Mouse (Mus musculus) CH12.LX (cell line): Measurements from ENCODE around the gene Zfp746. TPM values are rescaled to one million over a fixed set of nuclear protein-coding genes. Genes with fewer than 3 reads are reported as not detected.

Experiments
- DNase-seq: peaks from one replicate; pipeline ENCODE4 v3.0.0-alpha.2; 2013; ENCODE audit errors: extremely low read depth
- H3K27ac ChIP-seq: 2 replicates; pipeline ENCODE4 v1.5.1; 2012; ENCODE audit warnings: low read depth, mild to moderate bottlenecking, control low read depth, moderate library complexity; ENCODE audit not compliant: insufficient read depth
- H3K27me3 ChIP-seq: replicated peaks from 2 replicates; pipeline ENCODE3; 2012; ENCODE audit warnings: inconsistent platforms
- H3K36me3 ChIP-seq, 2 experiments: replicated peaks in 1 of 2; 2 replicates each; pipeline versions ENCODE3 to v1.6.1; 2012; ENCODE audit warnings: inconsistent platforms in 1 of 2, low read length in 1 of 2, mild to moderate bottlenecking in 1 of 2, mixed read lengths in 1 of 2, moderate library complexity in 1 of 2; ENCODE audit not compliant: control insufficient read depth in 1 of 2, insufficient read depth in 1 of 2
- H3K4me1 ChIP-seq, 2 experiments: 2 replicates each; pipeline ENCODE4 v1.6.1; 2012; ENCODE audit warnings: inconsistent platforms in 1 of 2, moderate library complexity in 1 of 2; ENCODE audit not compliant: insufficient read depth in 2 of 2, control insufficient read depth in 1 of 2
- H3K4me2 ChIP-seq: 2 replicates; pipeline ENCODE4 v1.6.1; 2012; ENCODE audit warnings: low read depth, mild to moderate bottlenecking, control low read depth; ENCODE audit not compliant: poor library complexity, insufficient read depth, severe bottlenecking
- H3K4me3 ChIP-seq, 3 experiments: fragments of 150-350 bp in 1 of 3; sonication (generic) in 1 of 3; replicated peaks in 1 of 3; 2 replicates each; pipeline versions ENCODE3 to v1.5.1; 2011 to 2012; ENCODE audit warnings: low read depth in 2 of 3, low read length in 2 of 3, mild to moderate bottlenecking in 2 of 3, moderate library complexity in 2 of 3, control low read depth in 1 of 3, improper control_type of control experiment in 1 of 3, inconsistent platforms in 1 of 3, mixed read lengths in 1 of 3; ENCODE audit not compliant: poor library complexity in 1 of 3
- H3K79me2 ChIP-seq: replicated peaks from 2 replicates; pipeline ENCODE4 v1.6.1; 2012; ENCODE audit warnings: mild to moderate bottlenecking, moderate library complexity; ENCODE audit not compliant: control insufficient read depth, poor library complexity, insufficient read depth, severe bottlenecking; ENCODE audit errors: extremely low read depth
- H3K9ac ChIP-seq: 2 replicates; pipeline ENCODE4 v1.6.1; 2012; ENCODE audit warnings: low read depth, mild to moderate bottlenecking, control low read depth, moderate library complexity; ENCODE audit not compliant: insufficient read depth
- H3K9me3 ChIP-seq: replicated peaks from 2 replicates; pipeline ENCODE3; 2012; ENCODE audit warnings: low read length, inconsistent platforms, mixed read lengths
- BHLHE40 ChIP-seq: IDR thresholded peaks from 2 replicates; pipeline ENCODE4 v1.6.1; 2011; ENCODE audit warnings: mild to moderate bottlenecking, low read depth, low read length, improper control_type of control experiment
- CHD1 ChIP-seq: IDR thresholded peaks from 2 replicates; pipeline ENCODE4 v1.6.1; 2012; ENCODE audit warnings: low read depth, low read length, improper control_type of control experiment, inconsistent platforms
- CHD2 ChIP-seq: IDR thresholded peaks from 2 replicates; pipeline ENCODE4 v1.6.1; 2011; ENCODE audit warnings: low read length, improper control_type of control experiment
- CTCF ChIP-seq, 2 experiments: IDR thresholded peaks in 1 of 2; conservative IDR thresholded peaks in 1 of 2; 2 replicates each; pipeline ENCODE4 v1.5.1; 2011 to 2012; ENCODE audit warnings: low read depth in 2 of 2, low read length in 2 of 2, improper control_type of control experiment in 1 of 2, inconsistent platforms in 1 of 2, mild to moderate bottlenecking in 1 of 2, moderate library complexity in 1 of 2
- E2F4 ChIP-seq: IDR thresholded peaks from 2 replicates; pipeline ENCODE4 v1.6.1; 2011; ENCODE audit warnings: low read depth, low read length, improper control_type of control experiment; ENCODE audit not compliant: insufficient replicate concordance
- ELF1 ChIP-seq: IDR thresholded peaks from 2 replicates; pipeline ENCODE4 v1.6.1; 2014; ENCODE audit warnings: low read depth, mild to moderate bottlenecking, inconsistent platforms, low read length, improper control_type of control experiment
- EP300 ChIP-seq: IDR thresholded peaks from 2 replicates; pipeline ENCODE4 v1.6.1; 2011; ENCODE audit warnings: low read length, improper control_type of control experiment
- IRF4 ChIP-seq: IDR thresholded peaks from 2 replicates; pipeline ENCODE4 v1.6.1; 2014; ENCODE audit warnings: low read depth, mild to moderate bottlenecking, inconsistent platforms, low read length, improper control_type of control experiment
- JUN ChIP-seq: IDR thresholded peaks from 2 replicates; pipeline ENCODE4 v1.6.1; 2011; ENCODE audit warnings: low read depth, mild to moderate bottlenecking, low read length, improper control_type of control experiment, moderate library complexity; ENCODE audit not compliant: insufficient read depth
- MAFK ChIP-seq: IDR thresholded peaks from 2 replicates; pipeline ENCODE4 v1.6.1; 2011; ENCODE audit warnings: low read length, improper control_type of control experiment; ENCODE audit not compliant: insufficient replicate concordance
- MAZ ChIP-seq: IDR thresholded peaks from 2 replicates; pipeline ENCODE4 v1.6.1; 2012; ENCODE audit warnings: low read depth, mild to moderate bottlenecking, inconsistent platforms, low read length, improper control_type of control experiment, moderate library complexity
- MXI1 ChIP-seq: IDR thresholded peaks from 2 replicates; pipeline ENCODE4 v1.6.1; 2011; ENCODE audit warnings: mild to moderate bottlenecking, low read depth, low read length, improper control_type of control experiment
- NRF1 ChIP-seq: IDR thresholded peaks from 2 replicates; pipeline ENCODE4 v1.6.1; 2014; ENCODE audit warnings: low read depth, mild to moderate bottlenecking, inconsistent platforms, low read length, improper control_type of control experiment, moderate library complexity
- POLR2A ChIP-seq: IDR thresholded peaks from 2 replicates; pipeline ENCODE4 v1.6.1; 2011; ENCODE audit warnings: low read depth, mild to moderate bottlenecking, improper control_type of control experiment, low read length
- RAD21 ChIP-seq: IDR thresholded peaks from 2 replicates; pipeline ENCODE4 v1.6.1; 2011; ENCODE audit warnings: low read depth, mild to moderate bottlenecking, low read length, improper control_type of control experiment, moderate library complexity
- RCOR1 ChIP-seq: conservative IDR thresholded peaks from 2 replicates; pipeline ENCODE4 v1.6.1; 2012; ENCODE audit warnings: low read depth, mild to moderate bottlenecking, inconsistent platforms, low read length, improper control_type of control experiment
- SIN3A ChIP-seq: IDR thresholded peaks from 2 replicates; pipeline ENCODE4 v1.6.1; 2012; ENCODE audit warnings: low read length, improper control_type of control experiment, inconsistent platforms
- SMC3 ChIP-seq: IDR thresholded peaks from 2 replicates; pipeline ENCODE4 v1.6.1; 2011; ENCODE audit warnings: low read depth, low read length, improper control_type of control experiment
- UBTF ChIP-seq: IDR thresholded peaks from 2 replicates; pipeline ENCODE4 v1.6.1; 2012; ENCODE audit warnings: low read depth, mild to moderate bottlenecking, inconsistent platforms, low read length, improper control_type of control experiment, moderate library complexity
- ZC3H11A ChIP-seq: IDR thresholded peaks from 2 replicates; pipeline ENCODE4 v1.6.1; 2012; ENCODE audit warnings: low read depth, mild to moderate bottlenecking, inconsistent platforms, low read length, improper control_type of control experiment
- ZMIZ1 ChIP-seq: IDR thresholded peaks from 2 replicates; pipeline ENCODE4 v1.6.1; 2012; ENCODE audit warnings: low read depth, mild to moderate bottlenecking, inconsistent platforms, low read length, improper control_type of control experiment
- dilution Hi-C: fragments of 300-500 bp; cut with MboI; formaldehyde crosslinking; loops from 2 replicates; pipeline ENCODE4 v1.14.3; 2020; ENCODE audit warnings: low sequenced_read_pairs; ENCODE audit not compliant: extremely low pct_unique_long_range_greater_than_20kb, extremely low pct_ligation_motif_present
- in situ Hi-C: fragments of 300-500 bp; cut with MboI; formaldehyde crosslinking; loops from 3 replicates; pipeline ENCODE4 v1.14.3; 2019; ENCODE audit warnings: low sequenced_read_pairs, low pct_ligation_motif_present, low pct_unique_long_range_greater_than_20kb, mixed read lengths
- polyA plus RNA-seq: library from polyadenylated mRNA; unstranded; fragments of >175 nt; gene quantifications from 2 replicates; pipeline ENCODE4 v1.2.1, GENCODE M21; 2012; ENCODE audit warnings: low read depth; ENCODE audit not compliant: insufficient read length
- total RNA-seq, 2 experiments: library from RNA; depleted of rRNA; stranded (reverse); fragments of 300-350 nt in 1 of 2; fragments of >200 nt in 1 of 2; gene quantifications; 2 replicates each; pipeline ENCODE4 v1.2.3; 2012 to 2014

Gene Zfp746
- total and polyA plus RNA-seq, 3 experiments, result 17.9 to 18.8 (median 18.3) TPM

DNA sequence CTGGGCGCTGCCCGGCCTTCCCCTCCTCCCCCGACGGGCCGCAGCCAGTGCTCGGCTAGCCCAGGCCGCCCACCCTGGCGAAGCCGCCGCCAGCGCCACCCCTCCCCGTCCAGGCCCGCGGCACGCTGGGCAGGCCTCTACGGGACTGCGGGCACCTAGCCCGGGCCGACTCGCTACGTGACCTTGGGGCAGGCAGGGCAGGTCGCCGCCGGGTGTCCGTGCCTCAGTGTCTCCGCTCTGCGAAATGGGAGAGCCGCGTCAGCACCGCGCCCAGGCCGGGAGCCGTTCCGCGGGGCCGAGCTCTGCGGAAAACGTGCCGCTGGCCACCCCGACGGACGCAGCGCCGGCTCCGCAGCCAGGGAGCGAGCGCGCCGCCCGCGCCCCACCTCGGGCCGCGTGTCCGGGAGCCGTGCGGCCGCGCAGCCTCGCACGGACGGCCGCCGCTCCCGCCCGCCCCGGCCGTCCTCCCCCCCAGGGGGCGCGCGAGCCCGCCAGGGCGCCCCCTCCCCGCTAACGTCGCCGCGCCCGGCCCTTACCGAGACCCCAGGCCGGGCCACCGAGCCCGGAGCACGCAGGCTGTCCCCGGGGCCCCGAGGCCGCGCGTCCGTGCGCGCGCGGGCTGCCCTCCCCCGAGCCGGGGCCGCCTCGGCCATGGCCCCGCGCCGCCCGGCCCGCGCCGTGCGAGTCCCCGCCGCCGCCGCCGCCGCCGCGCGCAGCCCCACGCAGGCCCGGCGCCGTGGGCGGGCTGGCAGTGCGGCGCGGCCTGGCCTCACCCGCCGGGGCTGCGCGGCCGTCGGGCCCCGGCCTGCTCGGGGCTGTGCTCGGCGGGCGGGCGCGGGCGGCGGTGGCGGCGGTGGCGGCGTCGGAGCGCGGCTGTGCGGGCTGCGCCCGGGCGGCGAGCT lies 38.7 kb downstream of the Zfp746 start:
- no peak for DNase-seq
- peaks cover 6 to 43% of the 10 kb centered on the region in 2 experiments for H3K4me1 ChIP-seq
- dilution Hi-C loops, result no loop called here
- H3K9me3 ChIP-seq, result no peaks in the 10 kb centered on the region
- peak overlapping the region; percentile 76 for H3K4me2 ChIP-seq
- peaks cover 18 to 24% of the 10 kb centered on the region in 2 experiments for H3K36me3 ChIP-seq
- H3K4me3 ChIP-seq, result peak overlapping the region; percentile 55 to 90 (median 78)
- no peak for TF ChIP-seq ZMIZ1
- peak in 1 of 2 experiments; percentile 27; a peak in 1 of 4 replicates for TF ChIP-seq CTCF (conservative IDR thresholded peaks at IDR 0.05 in 1 of 2, IDR thresholded peaks at IDR 0.05 in 1 of 2; ENCODE audit: low read depth in 2 of 2, low read length in 2 of 2)
- TF ChIP-seq UBTF, result peak; percentile 65; the same call in 1 of the 2 replicates
- 0 out of 2 replicates have a peak, but pooled peaks have one; percentile 13 for TF ChIP-seq BHLHE40
- TF ChIP-seq NRF1, result peak; percentile 26; the same call in 1 of the 2 replicates
- no peak; the same call in 1 of the 2 replicates for TF ChIP-seq POLR2A
- TF ChIP-seq, all 38 proteins: peak for 4
- peaks cover 2% of the 10 kb centered on the region for H3K27me3 ChIP-seq
- H3K9ac ChIP-seq, result peak overlapping the region; percentile 82
- in situ Hi-C loops, result no loop called here
- H3K27ac ChIP-seq, result no peak overlapping the region
- peaks cover 3% of the 10 kb centered on the region for H3K79me2 ChIP-seq

- Histone ChIP-seq H3K4me1 (peaks cover 6 to 38% of the 10 kb centered on the region in 2 experiments), H3K9ac (peak overlapping the region; percentile 82), H3K4me3 (peak overlapping the region; percentile 55 to 90 (median 78)), H3K27ac (no peak overlapping the region), H3K4me2 (peak overlapping the region; percentile 76), H3K27me3 (peaks cover 2% of the 10 kb centered on the region), H3K9me3 (no peaks in the 10 kb centered on the region), H3K79me2 (peaks cover 3% of the 10 kb centered on the region), H3K36me3 (peaks cover 21 to 29% of the 10 kb centered on the region in 2 experiments)
- dilution Hi-C loops, result no loop called here
- 0 out of 2 replicates have a peak, but pooled peaks have one; percentile 12 for TF ChIP-seq MAZ
- peak; percentile 38; the same call in 1 of the 2 replicates for TF ChIP-seq SIN3A
- TF ChIP-seq MXI1, result no peak
- no peak for TF ChIP-seq CHD1
- in situ Hi-C loops, result no loop called here
- no peak for DNase-seq
Observed at GRCm38 (mm10) chr6:48047114-48047449, 39.3 kb downstream of the Zfp746 start.

DNA sequence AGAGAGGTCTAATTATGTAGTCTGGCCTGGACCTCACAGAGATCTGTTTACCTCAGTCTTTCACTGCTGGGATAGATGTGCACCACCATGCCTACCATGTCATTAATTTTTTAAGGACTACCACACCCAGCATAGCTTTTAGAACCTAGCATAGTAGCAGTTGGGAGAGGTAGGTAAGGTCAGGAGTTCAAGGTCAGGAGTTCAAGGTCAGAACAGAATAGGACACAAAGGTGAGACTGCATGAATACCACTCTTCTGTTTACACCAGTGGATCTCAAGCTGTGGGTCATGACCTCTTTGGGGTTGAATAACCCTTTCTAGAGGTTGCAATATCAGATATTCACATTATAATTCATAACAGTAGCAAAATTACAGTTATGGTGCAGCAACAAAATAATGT lies 53.7 kb downstream of the Zfp746 start:
- Histone ChIP-seq H3K27me3 (no peaks in the 10 kb centered on the region), H3K27ac (no peak overlapping the region), H3K4me2 (no peak overlapping the region), H3K36me3 (peaks cover 42 to 84% of the 10 kb centered on the region in 2 experiments), H3K9me3 (no peaks in the 10 kb centered on the region), H3K4me1 (no peaks in the 10 kb centered on the region), H3K4me3 (no peak overlapping the region), H3K9ac (no peak overlapping the region), H3K79me2 (no peaks in the 10 kb centered on the region)
- in situ Hi-C loops (no loop called here), dilution Hi-C loops (no loop called here)
- no peak for TF ChIP-seq E2F4
- TF ChIP-seq MAFK, result no peak
- no peak for TF ChIP-seq CHD1
- TF ChIP-seq IRF4, result no peak
- TF ChIP-seq RCOR1, result no peak
- no peak for TF ChIP-seq JUN
- TF ChIP-seq RAD21, result no peak
- TF ChIP-seq NRF1, result no peak
- TF ChIP-seq ELF1, result no peak
- TF ChIP-seq SIN3A, result no peak
- no peak for TF ChIP-seq CTCF (conservative IDR thresholded peaks at IDR 0.05 in 1 of 2, IDR thresholded peaks at IDR 0.05 in 1 of 2; ENCODE audit: low read depth in 2 of 2, low read length in 2 of 2)
- no peak for TF ChIP-seq EP300
- TF ChIP-seq ZC3H11A, result no peak
- no peak for TF ChIP-seq BHLHE40
- no peak for TF ChIP-seq SMC3
- TF ChIP-seq CHD2, result no peak
- DNase-seq, result no peak
